Mouse (Mus musculus): Measurements from ENCODE around the gene Rab26. TPM values are rescaled to one million over a fixed set of nuclear protein-coding genes. Genes with fewer than 3 reads are reported as not detected.
A peak's percentile ranks its signal among the peaks of the same experiment; 100 is the strongest.

Gene Rab26
- polyA plus RNA-seq (2015; fragmentation: Nextera tagmentation; extraction: Ambion mirVana) = 0.82 and 0.85 TPM in 2 replicates

DNA sequence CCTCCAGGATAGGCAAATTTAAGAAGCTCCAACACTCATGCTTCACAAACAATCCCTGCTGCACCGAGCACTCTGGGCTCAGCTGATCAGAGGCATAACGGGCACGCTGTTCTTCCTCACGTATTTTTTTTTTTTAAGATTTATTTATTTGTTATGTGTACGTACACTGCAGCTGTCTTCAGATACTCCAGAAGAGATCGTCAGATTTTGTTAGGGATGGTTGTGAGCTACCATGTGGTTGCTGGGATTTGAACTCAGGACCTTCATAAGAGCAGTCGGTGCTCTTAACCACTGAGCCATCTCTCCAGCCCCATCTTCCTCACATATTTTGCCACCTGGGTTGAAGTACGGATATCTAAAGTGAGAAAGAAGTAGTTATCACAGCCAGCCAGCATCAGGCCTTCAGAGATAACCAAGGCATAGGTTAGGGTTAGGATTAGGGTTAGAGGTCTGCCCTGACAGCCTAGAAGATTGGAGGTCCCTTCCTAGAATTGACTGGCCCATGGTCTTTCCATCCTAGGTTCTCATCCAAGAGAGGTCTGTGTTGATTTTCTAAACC, at the start of gene Rab26:
TSS of gene Rab26 (minus strand) at position 51 of the 559 bp plus-strand sequence.
- Histone ChIP-seq H3K27ac (replicated peaks) (no peak within 1 kb of the TSS), H3K4me2 (replicated peaks; ENCODE audit: low read depth) (peak within 1 kb of the TSS; percentile 68), H3K27me3 (ENCODE audit: control insufficient read depth, insufficient read depth, low read length) (no peaks in the 10 kb centered on the region), H3K4me3 (ENCODE audit: low read depth, low read length) (peak within 1 kb of the TSS; percentile 33), H3K36me3 (ENCODE audit: control insufficient read depth, insufficient read depth, low read length) (peaks cover 3% of the 10 kb centered on the region; the same call in 1 of the 2 replicates), H3K4me1 (replicated peaks; ENCODE audit: control insufficient read depth, insufficient read depth) (peaks cover 9% of the 10 kb centered on the region), H3K9ac (ENCODE audit: low read length) (peak within 1 kb of the TSS; percentile 50), H3K9me3 (ENCODE audit: control insufficient read depth, low read length) (no peaks in the 10 kb centered on the region)
- WGBS = 89% methylated on average over 8 of the region's 8 CpGs
- TF ChIP-seq EP300 (optimal IDR thresholded peaks at IDR 0.05) (no peak), CTCF (IDR thresholded peaks at IDR 0.05; ENCODE audit: low read depth) (no peak)
- no peak for DNase-seq (ENCODE audit: low spot score)
- no peak for ATAC-seq (ENCODE audit: low FRiP score, low TSS enrichment)

DNA sequence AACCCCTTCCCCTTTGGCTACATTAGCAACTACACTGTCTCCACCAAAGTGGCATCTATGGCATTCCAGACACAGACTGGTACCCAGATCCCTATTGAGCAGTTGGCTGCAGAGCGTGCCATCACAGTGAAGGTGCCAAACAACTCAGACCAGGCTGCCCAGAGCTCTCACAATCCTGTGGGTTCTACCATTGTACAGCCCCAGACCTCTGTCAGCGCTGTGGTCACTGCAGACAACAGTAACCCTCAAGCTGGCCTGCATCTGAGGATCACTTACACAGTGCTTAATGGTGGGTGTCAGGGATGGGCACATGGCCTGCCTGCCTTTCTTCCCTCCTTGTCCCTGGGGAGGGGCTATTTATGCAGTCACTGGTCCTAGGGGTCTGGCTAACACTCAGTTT, 46.3 kb upstream of the Rab26 start:
- ATAC-seq (ENCODE audit: low FRiP score, low TSS enrichment) = no peak
- no peaks in the 10 kb centered on the region for H3K9me3 ChIP-seq (ENCODE audit: control insufficient read depth, low read length)
- H3K4me3 ChIP-seq (ENCODE audit: low read depth, low read length) = no peak overlapping the region
- H3K9ac ChIP-seq (ENCODE audit: low read length) = no peak overlapping the region
- DNase-seq (ENCODE audit: low spot score) = no peak
- no peak overlapping the region for H3K27ac ChIP-seq (replicated peaks)
- H3K4me2 ChIP-seq (replicated peaks; ENCODE audit: low read depth) = no peak overlapping the region
- 98% methylated on average over 2 of the region's 2 CpGs for WGBS
- peaks cover 50% of the 10 kb centered on the region for H3K36me3 ChIP-seq (ENCODE audit: control insufficient read depth, insufficient read depth, low read length)
- H3K4me1 ChIP-seq (replicated peaks; ENCODE audit: control insufficient read depth, insufficient read depth) = no peaks in the 10 kb centered on the region
- no peak for TF ChIP-seq CTCF (IDR thresholded peaks at IDR 0.05; ENCODE audit: low read depth)
- TF ChIP-seq EP300 (optimal IDR thresholded peaks at IDR 0.05) = no peak
- H3K27me3 ChIP-seq (ENCODE audit: control insufficient read depth, insufficient read depth, low read length) = no peaks in the 10 kb centered on the region

DNA sequence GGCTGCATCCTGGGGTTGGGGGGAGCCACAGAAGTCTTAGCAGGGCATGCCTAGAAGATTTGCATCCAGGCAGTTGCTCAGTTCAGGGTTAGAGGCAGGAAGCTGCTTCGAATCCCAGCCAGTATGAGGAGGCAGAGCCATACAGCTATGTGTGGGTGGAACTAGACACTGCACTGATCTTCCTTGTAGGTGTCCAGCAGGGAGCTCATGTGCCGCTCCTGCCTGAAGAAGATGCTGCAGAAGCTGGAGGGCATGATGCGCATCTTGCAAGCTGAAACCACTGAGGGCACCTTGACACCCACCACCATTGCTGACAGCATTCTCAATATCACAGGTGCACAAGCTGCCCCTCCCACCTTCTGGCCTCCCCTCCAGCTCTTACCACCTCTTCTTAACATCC, 45.5 kb upstream of the Rab26 start:
- no peak overlapping the region for H3K9ac ChIP-seq (ENCODE audit: low read length)
- no peak for TF ChIP-seq CTCF (IDR thresholded peaks at IDR 0.05; ENCODE audit: low read depth)
- TF ChIP-seq EP300 (optimal IDR thresholded peaks at IDR 0.05) = no peak
- H3K36me3 ChIP-seq (ENCODE audit: control insufficient read depth, insufficient read depth, low read length) = peaks cover 53% of the 10 kb centered on the region
- WGBS = 100% methylated on average over 3 of the region's 3 CpGs
- ATAC-seq (ENCODE audit: low FRiP score, low TSS enrichment) (no peak), DNase-seq (ENCODE audit: low spot score) (no peak)
- H3K27me3 ChIP-seq (ENCODE audit: control insufficient read depth, insufficient read depth, low read length) = no peaks in the 10 kb centered on the region
- H3K27ac ChIP-seq (replicated peaks) = no peak overlapping the region
- no peak overlapping the region for H3K4me2 ChIP-seq (replicated peaks; ENCODE audit: low read depth)
- no peaks in the 10 kb centered on the region for H3K4me1 ChIP-seq (replicated peaks; ENCODE audit: control insufficient read depth, insufficient read depth)
- no peak overlapping the region for H3K4me3 ChIP-seq (ENCODE audit: low read depth, low read length)
- H3K9me3 ChIP-seq (ENCODE audit: control insufficient read depth, low read length) = no peaks in the 10 kb centered on the region

DNA sequence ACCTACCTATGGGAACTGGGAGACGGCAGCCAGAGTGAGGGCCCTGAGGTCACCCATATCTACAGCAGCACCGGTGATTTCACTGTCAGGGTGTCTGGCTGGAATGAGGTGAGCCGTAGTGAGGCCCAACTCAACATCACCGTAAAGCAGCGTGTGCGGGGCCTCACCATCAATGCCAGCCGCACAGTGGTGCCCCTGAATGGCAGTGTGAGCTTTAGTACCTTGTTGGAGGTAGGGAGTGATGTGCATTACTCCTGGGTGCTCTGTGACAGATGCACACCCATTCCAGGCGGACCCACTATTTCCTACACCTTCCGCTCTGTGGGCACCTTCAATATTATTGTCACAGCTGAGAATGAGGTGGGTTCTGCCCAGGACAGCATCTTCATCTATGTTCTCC, 39.8 kb upstream of the Rab26 start:
- Histone ChIP-seq H3K9me3 (ENCODE audit: control insufficient read depth, low read length) (no peaks in the 10 kb centered on the region), H3K36me3 (ENCODE audit: control insufficient read depth, insufficient read depth, low read length) (peaks cover 36% of the 10 kb centered on the region), H3K4me1 (replicated peaks; ENCODE audit: control insufficient read depth, insufficient read depth) (no peaks in the 10 kb centered on the region), H3K9ac (ENCODE audit: low read length) (no peak overlapping the region), H3K27ac (replicated peaks) (no peak overlapping the region), H3K27me3 (ENCODE audit: control insufficient read depth, insufficient read depth, low read length) (no peaks in the 10 kb centered on the region), H3K4me2 (replicated peaks; ENCODE audit: low read depth) (no peak overlapping the region), H3K4me3 (ENCODE audit: low read depth, low read length) (no peak overlapping the region)
- TF ChIP-seq EP300 (optimal IDR thresholded peaks at IDR 0.05) = no peak
- no peak for TF ChIP-seq CTCF (IDR thresholded peaks at IDR 0.05; ENCODE audit: low read depth)
- WGBS = 95% methylated on average over 9 of the region's 9 CpGs
- DNase-seq (ENCODE audit: low spot score) = no peak
- ATAC-seq (ENCODE audit: low FRiP score, low TSS enrichment) = no peak

DNA sequence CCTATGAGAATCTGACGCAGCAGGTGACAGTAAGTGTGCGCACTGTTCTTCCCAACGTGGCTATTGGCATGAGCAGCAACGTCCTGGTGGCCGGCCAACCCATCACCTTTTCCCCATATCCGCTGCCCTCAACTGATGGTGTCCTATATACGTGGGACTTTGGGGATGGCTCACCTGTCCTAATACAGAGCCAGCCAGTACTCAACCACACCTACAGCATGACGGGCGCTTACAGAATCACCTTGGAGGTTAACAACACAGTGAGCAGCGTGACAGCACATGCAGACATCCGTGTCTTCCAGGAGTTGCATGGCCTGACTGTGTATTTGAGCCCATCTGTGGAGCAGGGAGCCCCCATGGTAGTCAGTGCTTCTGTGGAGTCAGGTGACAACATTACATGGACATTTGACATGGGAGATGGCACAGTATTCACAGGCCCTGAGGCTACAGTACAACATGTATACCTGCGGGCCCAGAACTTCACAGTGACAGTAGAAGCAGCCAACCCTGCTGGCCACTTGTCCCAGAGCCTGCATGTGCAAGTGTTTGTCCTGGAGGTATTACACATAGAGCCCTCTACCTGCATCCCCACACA, 38.7 kb upstream of the Rab26 start:
- H3K4me3 ChIP-seq (ENCODE audit: low read depth, low read length) = no peak overlapping the region
- no peak overlapping the region for H3K4me2 ChIP-seq (replicated peaks; ENCODE audit: low read depth)
- H3K27ac ChIP-seq (replicated peaks) = no peak overlapping the region
- peaks cover 32% of the 10 kb centered on the region for H3K36me3 ChIP-seq (ENCODE audit: control insufficient read depth, insufficient read depth, low read length)
- no peaks in the 10 kb centered on the region for H3K4me1 ChIP-seq (replicated peaks; ENCODE audit: control insufficient read depth, insufficient read depth)
- no peaks in the 10 kb centered on the region for H3K9me3 ChIP-seq (ENCODE audit: control insufficient read depth, low read length)
- H3K27me3 ChIP-seq (ENCODE audit: control insufficient read depth, insufficient read depth, low read length) = no peaks in the 10 kb centered on the region
- no peak for DNase-seq (ENCODE audit: low spot score)
- no peak for ATAC-seq (ENCODE audit: low FRiP score, low TSS enrichment)
- WGBS = 93% methylated on average over 12 of the region's 12 CpGs
- no peak for TF ChIP-seq EP300 (optimal IDR thresholded peaks at IDR 0.05)
- TF ChIP-seq CTCF (IDR thresholded peaks at IDR 0.05; ENCODE audit: low read depth) = no peak
- H3K9ac ChIP-seq (ENCODE audit: low read length) = no peak overlapping the region

DNA sequence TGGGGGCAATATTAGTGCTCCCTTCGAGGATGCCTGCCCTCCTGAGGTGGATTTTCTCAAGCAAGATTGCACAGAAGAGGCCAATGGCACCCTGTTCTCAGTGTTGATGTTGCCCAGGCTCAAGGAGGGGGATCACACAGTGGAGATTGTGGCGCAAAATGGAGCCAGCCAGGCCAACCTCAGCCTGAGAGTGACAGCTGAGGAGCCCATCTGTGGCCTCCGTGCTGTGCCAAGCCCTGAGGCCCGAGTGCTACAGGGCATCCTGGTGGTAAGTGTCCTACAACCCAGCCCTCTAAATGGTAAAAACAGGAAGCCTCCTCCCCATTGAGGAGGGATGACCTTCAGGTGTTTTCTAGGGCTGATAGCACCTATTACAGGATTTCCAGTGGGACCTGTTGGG, 35.8 kb upstream of the Rab26 start:
- H3K4me1 ChIP-seq (replicated peaks; ENCODE audit: control insufficient read depth, insufficient read depth) = 0 out of 2 replicates have a peak, but pooled peaks cover 3% of the 10 kb centered on the region
- ATAC-seq (ENCODE audit: low FRiP score, low TSS enrichment) (no peak), DNase-seq (ENCODE audit: low spot score) (no peak)
- H3K27me3 ChIP-seq (ENCODE audit: control insufficient read depth, insufficient read depth, low read length) = no peaks in the 10 kb centered on the region
- no peak overlapping the region for H3K4me2 ChIP-seq (replicated peaks; ENCODE audit: low read depth)
- TF ChIP-seq EP300 (optimal IDR thresholded peaks at IDR 0.05) (no peak), CTCF (IDR thresholded peaks at IDR 0.05; ENCODE audit: low read depth) (no peak)
- no peak overlapping the region for H3K4me3 ChIP-seq (ENCODE audit: low read depth, low read length)
- 93% methylated on average over 4 of the region's 4 CpGs for WGBS
- no peaks in the 10 kb centered on the region for H3K9me3 ChIP-seq (ENCODE audit: control insufficient read depth, low read length)
- peaks cover 29% of the 10 kb centered on the region for H3K36me3 ChIP-seq (ENCODE audit: control insufficient read depth, insufficient read depth, low read length)
- H3K9ac ChIP-seq (ENCODE audit: low read length) = no peak overlapping the region
- H3K27ac ChIP-seq (replicated peaks) = no peak overlapping the region

Data from stomach, postnatal 0 days (tissue).